Mouse (Mus musculus) forebrain, embryonic 12.5 days (tissue): ENCODE data around the gene Relch. TPM values are rescaled to one million over a fixed set of nuclear protein-coding genes. Genes with fewer than 3 reads are reported as not detected.
"Not testable (repeated sequence)": the region's sequence is repeated elsewhere in the genome, so short reads cannot be mapped to it uniquely, and the experiment has no call there.

Experiments used
- ATAC-seq: fragments of 200-750 bp; cut with Nextera tagmentation; 2 replicates; pipeline ENCODE4 v1.8.0; 2017; ENCODE audit warnings: moderate TSS enrichment; ENCODE audit not compliant: low FRiP score
- H3K27ac ChIP-seq: fragments of 300-500 bp; sonication (generic); 2 replicates; pipeline ENCODE4 v1.5.1; 2016; ENCODE audit warnings: mild to moderate bottlenecking
- H3K27me3 ChIP-seq: fragments of 300-500 bp; sonication (generic); 2 replicates; pipeline ENCODE4 v1.6.1; 2016; ENCODE audit warnings: mild to moderate bottlenecking
- H3K36me3 ChIP-seq: fragments of 300-500 bp; sonication (generic); replicated peaks from 2 replicates; pipeline ENCODE4 v1.6.1; 2016; ENCODE audit warnings: mild to moderate bottlenecking
- H3K4me1 ChIP-seq: fragments of 300-500 bp; sonication (generic); 2 replicates; pipeline ENCODE4 v1.6.1; 2016
- H3K4me2 ChIP-seq: fragments of 300-500 bp; sonication (generic); 2 replicates; pipeline ENCODE4 v1.6.1; 2016; ENCODE audit warnings: mild to moderate bottlenecking, moderate library complexity
- H3K4me3 ChIP-seq: fragments of 300-500 bp; sonication (generic); replicated peaks from 2 replicates; pipeline ENCODE4 v1.5.1; 2016; ENCODE audit warnings: mild to moderate bottlenecking
- H3K9ac ChIP-seq: fragments of 300-500 bp; sonication (generic); 2 replicates; pipeline ENCODE4 v1.6.1; 2016; ENCODE audit warnings: mild to moderate bottlenecking
- H3K9me3 ChIP-seq: fragments of 300-500 bp; sonication (generic); 2 replicates; pipeline ENCODE4 v1.6.1; 2016
- WGBS: fragments of 180-500 bp; shearing (Covaris S2); methylation state at CpG from one replicate; pipeline ENCODE4 v1.1.7; 2016; 5-methylcytosine and 5-hydroxymethylcytosine counted together
- polyA plus RNA-seq: library from polyadenylated mRNA; unstranded; fragments of >200 nt; fragmentation: Nextera tagmentation; extraction: Ambion mirVana; gene quantifications from 2 replicates; pipeline ENCODE4 v1.2.1, GENCODE M21; 2016

Gene Relch
- polyA plus RNA-seq, 1 experiment from 2014 or later, result 39.8 TPM

DNA sequence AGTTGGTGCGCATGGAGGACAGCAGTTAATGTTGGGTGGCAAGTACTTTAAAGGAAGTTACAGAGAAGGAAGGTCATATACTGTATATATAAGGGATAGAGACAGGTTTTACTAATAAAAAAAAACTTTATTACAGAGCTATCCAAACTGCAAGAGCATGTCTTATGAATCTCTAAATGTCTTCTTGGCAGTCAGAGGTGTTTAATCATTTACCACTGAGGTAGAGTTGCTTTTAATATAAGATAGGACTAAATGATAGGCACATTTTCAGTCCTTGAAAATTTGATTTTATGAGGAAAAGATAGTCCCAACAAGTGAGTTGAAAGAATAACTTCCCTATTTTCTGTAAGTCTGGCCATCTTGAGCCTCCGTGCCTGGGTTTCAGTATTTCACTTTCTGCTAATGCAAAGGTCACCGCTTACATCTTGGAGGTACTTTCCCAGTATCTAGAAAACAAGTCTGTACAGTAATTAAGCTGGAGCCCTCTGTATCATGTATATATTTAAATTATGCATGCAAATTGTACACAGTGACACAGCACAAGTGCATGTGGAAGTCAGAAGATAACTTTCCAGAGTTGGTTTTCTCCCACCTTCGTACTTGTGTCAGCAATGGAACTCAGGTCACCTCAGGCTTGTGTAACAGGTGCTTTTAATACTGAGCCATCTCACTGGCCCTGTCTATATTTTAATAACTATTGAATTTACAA, 84.6 kb downstream of the Relch start:
- peaks cover 43% of the 10 kb centered on the region for H3K36me3 ChIP-seq
- no peak overlapping the region for H3K27ac ChIP-seq
- H3K4me3 ChIP-seq, result no peak overlapping the region
- no peak overlapping the region for H3K4me2 ChIP-seq
- H3K4me1 ChIP-seq, result no peaks in the 10 kb centered on the region
- 94% methylated on average over 4 of the region's 4 CpGs for WGBS
- H3K9ac ChIP-seq, result no peak overlapping the region
- no peaks in the 10 kb centered on the region for H3K9me3 ChIP-seq
- no peak for ATAC-seq
- H3K27me3 ChIP-seq, result no peaks in the 10 kb centered on the region

GRCm38 (mm10) chr1:105752196-105752595, 88.5 kb downstream of the Relch start:
- no peak for ATAC-seq
- Histone ChIP-seq H3K9me3 (no peaks in the 10 kb centered on the region), H3K27ac (no peak overlapping the region), H3K36me3 (peaks cover 19% of the 10 kb centered on the region), H3K4me1 (no peaks in the 10 kb centered on the region), H3K9ac (no peak overlapping the region), H3K4me2 (no peak overlapping the region), H3K4me3 (no peak overlapping the region), H3K27me3 (no peaks in the 10 kb centered on the region)
- WGBS, result 85% methylated on average over 4 of the region's 4 CpGs

DNA sequence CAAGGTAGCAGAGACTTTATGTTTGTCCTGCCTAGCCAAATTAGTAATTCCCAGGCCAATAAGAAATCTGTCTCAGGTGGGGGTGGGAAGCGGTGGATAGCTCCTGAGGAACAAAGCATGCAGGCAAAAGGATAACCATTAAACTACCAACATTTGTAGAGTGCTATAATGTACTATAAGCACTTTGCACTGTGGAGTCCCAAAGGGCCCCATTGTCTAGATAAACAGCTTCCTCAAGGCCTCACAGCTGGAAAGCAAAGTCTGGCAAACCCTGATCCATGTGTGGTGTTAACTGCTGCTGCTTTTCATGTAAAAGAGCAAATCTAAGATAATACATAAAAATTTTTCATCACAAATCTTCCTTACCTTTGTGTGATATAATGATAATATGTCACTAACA, 89.3 kb downstream of the Relch start:
- Histone ChIP-seq H3K27me3 (no peaks in the 10 kb centered on the region), H3K36me3 (peaks cover 18% of the 10 kb centered on the region), H3K9ac (no peak overlapping the region), H3K4me1 (no peaks in the 10 kb centered on the region), H3K27ac (no peak overlapping the region), H3K4me3 (no peak overlapping the region), H3K4me2 (no peak overlapping the region), H3K9me3 (no peaks in the 10 kb centered on the region)
- ATAC-seq, result no peak
- 82% methylated on average over 1 of the region's 1 CpGs for WGBS

DNA sequence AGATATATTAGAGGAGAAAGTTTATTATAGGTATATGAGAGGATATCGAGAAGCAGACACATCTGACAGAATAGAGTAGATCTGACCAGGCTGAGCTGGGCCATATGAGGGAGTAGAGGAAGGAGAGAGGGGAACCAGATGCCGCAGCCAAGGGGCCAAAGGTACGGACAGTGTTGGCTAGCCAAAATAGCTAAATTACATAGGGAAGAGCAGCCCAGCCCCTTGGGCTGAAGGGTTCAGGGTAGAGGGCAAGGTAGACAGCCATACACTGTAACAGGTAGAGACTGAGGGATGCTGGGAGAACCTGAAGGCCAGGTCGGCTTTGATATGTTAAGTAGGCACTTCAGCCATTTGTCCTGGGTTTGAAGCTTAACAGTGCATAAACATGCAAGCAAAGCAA, 95.1 kb downstream of the Relch start:
- H3K4me1 ChIP-seq, result no peaks in the 10 kb centered on the region
- no peak overlapping the region for H3K4me3 ChIP-seq
- H3K27me3 ChIP-seq, result no peaks in the 10 kb centered on the region
- H3K9ac ChIP-seq, result no peak overlapping the region
- H3K9me3 ChIP-seq, result peaks cover 13% of the 10 kb centered on the region
- H3K36me3 ChIP-seq, result no peaks in the 10 kb centered on the region; the same call in 1 of the 2 replicates
- 91% methylated on average over 4 of the region's 4 CpGs for WGBS
- H3K27ac ChIP-seq, result no peak overlapping the region
- ATAC-seq, result no peak
- no peak overlapping the region for H3K4me2 ChIP-seq

GRCm38 (mm10) chr1:105759422-105760165, 95.9 kb downstream of the Relch start:
- Histone ChIP-seq H3K4me1 (no peaks in the 10 kb centered on the region), H3K36me3 (no peaks in the 10 kb centered on the region; the same call in 1 of the 2 replicates), H3K27ac (no peak overlapping the region), H3K4me2 (no peak overlapping the region), H3K9me3 (peaks cover 13% of the 10 kb centered on the region), H3K9ac (no peak overlapping the region), H3K4me3 (no peak overlapping the region), H3K27me3 (no peaks in the 10 kb centered on the region)
- WGBS, result 90% methylated on average over 3 of the region's 3 CpGs
- ATAC-seq, result no peak

DNA sequence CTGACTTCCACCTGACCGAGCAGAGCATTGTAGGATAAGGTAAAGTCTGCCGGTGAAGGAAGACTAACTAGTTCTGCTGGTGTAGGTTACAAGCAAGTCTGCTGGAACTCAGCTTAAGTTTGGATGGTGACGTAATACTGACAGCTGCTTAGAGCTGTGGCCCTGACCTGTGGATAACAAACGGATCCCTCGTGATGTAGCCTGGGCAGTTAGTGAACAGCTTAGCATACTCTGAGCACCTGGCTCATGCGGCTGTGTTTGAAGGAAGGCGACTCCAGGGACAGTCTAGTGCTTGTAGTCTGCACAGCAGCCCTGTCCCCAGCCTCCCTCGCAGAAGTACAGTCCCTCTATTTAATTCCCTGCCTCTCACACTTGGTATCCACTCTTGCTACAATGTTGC, 101.9 kb downstream of the Relch start:
- H3K4me2 ChIP-seq, result no peak overlapping the region
- H3K4me3 ChIP-seq, result no peak overlapping the region
- peaks cover 13% of the 10 kb centered on the region for H3K9me3 ChIP-seq
- H3K27me3 ChIP-seq, result no peaks in the 10 kb centered on the region
- H3K9ac ChIP-seq, result no peak overlapping the region
- 79% methylated on average over 8 of the region's 8 CpGs for WGBS
- no peak for ATAC-seq
- H3K27ac ChIP-seq, result no peak overlapping the region
- H3K36me3 ChIP-seq, result no peaks in the 10 kb centered on the region
- H3K4me1 ChIP-seq, result no peaks in the 10 kb centered on the region

GRCm38 (mm10) chr1:105766099-105766498, 102.4 kb downstream of the Relch start:
- H3K27ac ChIP-seq, result not testable (repeated sequence)

GRCm38 (mm10) chr1:105768397-105768796, 104.7 kb downstream of the Relch start:
- Histone ChIP-seq H3K9me3 (peaks cover 2% of the 10 kb centered on the region; the same call in 1 of the 2 replicates), H3K9ac (no peak overlapping the region), H3K36me3 (no peaks in the 10 kb centered on the region), H3K4me3 (no peak overlapping the region), H3K4me1 (no peaks in the 10 kb centered on the region), H3K4me2 (no peak overlapping the region), H3K27ac (no peak overlapping the region), H3K27me3 (no peaks in the 10 kb centered on the region)
- WGBS, result 89% methylated on average over 2 of the region's 2 CpGs
- ATAC-seq, result no peak

More at GRCm38 (mm10) chr1:105766099-105766498, 102.4 kb downstream of the Relch start:
- not testable (repeated sequence) for H3K9ac ChIP-seq, H3K4me3 ChIP-seq, H3K27me3 ChIP-seq, H3K4me2 ChIP-seq, ATAC-seq, H3K4me1 ChIP-seq, H3K36me3 ChIP-seq
- peaks cover 13% of the 10 kb centered on the region for H3K9me3 ChIP-seq
- 91% methylated on average over 9 of the region's 9 CpGs for WGBS

GRCm38 (mm10) chr1:105770685-105771084, 107.0 kb downstream of the Relch start:
- Histone ChIP-seq H3K4me3 (no peak overlapping the region), H3K4me1 (no peaks in the 10 kb centered on the region), H3K36me3 (no peaks in the 10 kb centered on the region), H3K27ac (no peak overlapping the region), H3K9me3 (no peaks in the 10 kb centered on the region), H3K4me2 (no peak overlapping the region), H3K9ac (no peak overlapping the region), H3K27me3 (no peaks in the 10 kb centered on the region)
- 84% methylated on average over 2 of the region's 2 CpGs for WGBS
- ATAC-seq, result no peak

DNA sequence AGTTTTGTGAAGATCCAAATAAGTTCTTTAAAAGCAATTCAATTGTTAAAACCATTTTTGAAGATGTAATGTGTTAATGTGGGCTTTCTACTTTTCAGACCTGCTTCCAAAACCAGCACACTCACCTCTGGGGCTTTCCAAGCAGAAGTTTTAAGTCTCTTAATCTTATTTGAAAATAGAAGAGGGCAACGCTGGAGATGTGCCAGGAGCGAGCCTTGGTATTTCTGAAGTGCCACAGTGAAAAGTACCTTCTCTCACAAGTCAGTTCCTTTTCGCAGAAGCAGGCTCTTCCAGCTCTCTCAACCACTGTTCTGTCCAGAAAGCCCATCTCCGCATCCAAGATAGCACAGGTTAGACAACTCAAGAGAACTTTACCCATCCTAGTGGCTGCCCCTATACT, 112.8 kb downstream of the Relch start:
- 90% methylated on average over 4 of the region's 4 CpGs for WGBS

GRCm38 (mm10) chr1:105780079-105780456, 116.4 kb downstream of the Relch start:
- Histone ChIP-seq H3K4me3 (peak overlapping the region; percentile 55), H3K27ac (no peak overlapping the region), H3K9ac (peak overlapping the region; percentile 59; the same call in 1 of the 2 replicates), H3K4me1 (peaks cover 11% of the 10 kb centered on the region), H3K4me2 (peak overlapping the region; percentile 96), H3K27me3 (peaks cover 36% of the 10 kb centered on the region), H3K36me3 (no peaks in the 10 kb centered on the region), H3K9me3 (no peaks in the 10 kb centered on the region)
- ATAC-seq, result 0 out of 2 replicates have a peak, but pooled peaks have one; percentile 6
- WGBS, result 31% methylated on average over 12 of the region's 12 CpGs

More for the DNA sequence above, 112.8 kb downstream of the Relch start:
- H3K4me3 ChIP-seq, result no peak overlapping the region
- H3K27ac ChIP-seq, result no peak overlapping the region
- no peak for ATAC-seq
- no peaks in the 10 kb centered on the region for H3K36me3 ChIP-seq
- peaks cover 23% of the 10 kb centered on the region for H3K27me3 ChIP-seq
- no peak overlapping the region for H3K9ac ChIP-seq
- H3K4me2 ChIP-seq, result no peak overlapping the region
- peaks cover 11% of the 10 kb centered on the region for H3K4me1 ChIP-seq
- H3K9me3 ChIP-seq, result no peaks in the 10 kb centered on the region

GRCm38 (mm10) chr1:105780457-105781364, 117.0 kb downstream of the Relch start, which contains the start of gene Tnfrsf11a:
Gene Tnfrsf11a (plus strand): TSS chr1:105780718.
- Histone ChIP-seq H3K9ac (peak within 1 kb of the TSS; percentile 59), H3K4me1 (peaks cover 11% of the 10 kb centered on the region), H3K27ac (no peak within 1 kb of the TSS), H3K36me3 (no peaks in the 10 kb centered on the region), H3K4me2 (peak within 1 kb of the TSS; percentile 96), H3K4me3 (peak within 1 kb of the TSS; percentile 55), H3K9me3 (no peaks in the 10 kb centered on the region), H3K27me3 (peaks cover 36% of the 10 kb centered on the region)
- ATAC-seq, result peak; percentile 89
- 4% methylated on average over 43 of the region's 77 CpGs for WGBS
